Mouse (Mus musculus): ENCODE data around the gene Mypn. TPM values are rescaled to one million over a fixed set of nuclear protein-coding genes. Genes with fewer than 3 reads are reported as not detected.
A peak's percentile ranks its signal among the peaks of the same experiment; 100 is the strongest.

Mypn gene
- polyA plus RNA-seq (2015; fragmentation: Nextera tagmentation; extraction: Ambion mirVana): 0.05 TPM in 1 of 2 replicates, not detected in the other

DNA sequence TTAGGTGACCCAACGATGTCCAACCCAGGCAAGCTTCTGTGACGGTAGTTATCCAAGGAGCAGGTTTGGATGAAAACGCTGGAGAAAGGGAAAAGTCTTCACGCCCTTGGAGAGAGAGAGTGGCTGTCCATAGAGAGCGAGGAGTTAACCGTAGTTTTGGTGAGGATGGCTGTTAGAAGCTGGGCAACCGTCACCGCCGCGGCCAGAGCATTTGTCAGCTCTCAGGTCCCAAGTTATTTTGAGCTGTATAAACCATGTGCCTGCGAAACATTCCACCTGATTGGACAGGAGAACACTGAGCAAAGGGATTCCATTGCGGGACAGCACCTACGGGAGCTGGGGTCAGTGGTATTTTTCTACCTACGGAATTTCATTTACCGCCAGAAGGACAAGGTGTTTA, at the start of gene Mypn:
Gene Mypn, minus strand, starts transcription at position 225 of the 400 bp plus-strand sequence.
- Histone ChIP-seq H3K4me1 (replicated peaks) (no peaks in the 10 kb centered on the region), H3K27me3 (no peaks in the 10 kb centered on the region), H3K4me3 (replicated peaks) (no peak within 1 kb of the TSS), H3K9me3 (no peaks in the 10 kb centered on the region), H3K36me3 (no peaks in the 10 kb centered on the region), H3K27ac (no peak within 1 kb of the TSS), H3K4me2 (replicated peaks) (no peak within 1 kb of the TSS), H3K9ac (replicated peaks) (no peak within 1 kb of the TSS)
- 90% methylated on average over 15 of the region's 15 CpGs for WGBS
- ATAC-seq: no peak

DNA sequence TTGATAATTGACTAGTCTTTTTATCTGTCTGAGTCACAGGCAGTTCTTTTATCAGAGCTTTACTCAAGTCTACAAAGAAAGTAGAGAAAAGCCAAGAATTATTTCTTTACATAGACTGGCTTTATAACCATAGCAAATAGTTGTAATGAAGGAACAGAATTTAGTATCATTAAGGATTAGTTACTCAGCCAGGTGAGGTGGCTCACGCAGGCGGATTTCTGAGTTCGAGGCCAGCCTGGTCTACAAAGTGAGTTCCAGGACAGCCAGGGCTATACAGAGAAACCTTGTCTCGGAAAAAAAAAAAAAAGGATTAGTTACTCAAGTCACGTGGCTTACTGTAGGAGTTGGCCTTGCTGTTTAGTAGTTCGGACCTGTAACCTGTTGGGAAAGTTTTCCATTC, 44.7 kb upstream of the Mypn start:
- H3K4me2 ChIP-seq (replicated peaks): no peak overlapping the region
- 93% methylated on average over 6 of the region's 6 CpGs for WGBS
- no peak overlapping the region for H3K9ac ChIP-seq (replicated peaks)
- ATAC-seq: no peak
- H3K27ac ChIP-seq: no peak overlapping the region
- peaks cover 18% of the 10 kb centered on the region for H3K4me1 ChIP-seq (replicated peaks)
- H3K36me3 ChIP-seq: peaks cover 23% of the 10 kb centered on the region
- H3K9me3 ChIP-seq: no peaks in the 10 kb centered on the region
- no peak overlapping the region for H3K4me3 ChIP-seq (replicated peaks)
- H3K27me3 ChIP-seq: no peaks in the 10 kb centered on the region

DNA sequence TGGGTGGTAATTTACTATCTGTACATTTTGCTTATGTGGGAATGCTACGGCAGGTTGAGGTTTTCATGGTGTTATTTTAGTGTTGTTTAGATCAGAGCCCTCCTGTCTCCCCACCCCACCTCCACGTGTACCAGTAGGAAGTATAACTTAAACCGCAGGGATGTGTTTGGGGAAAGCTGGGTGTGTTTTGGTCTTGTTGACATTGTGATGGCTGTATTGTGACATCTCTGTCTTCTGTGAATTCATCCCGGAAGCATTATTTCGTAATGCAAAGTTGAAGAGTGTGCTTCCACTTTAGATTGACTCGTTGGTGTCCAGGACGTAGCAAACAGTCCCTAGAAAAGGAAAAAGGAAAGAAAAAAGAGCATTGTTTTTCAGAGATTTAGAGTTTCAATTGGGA, 43.7 kb upstream of the Mypn start:
- Histone ChIP-seq H3K4me1 (replicated peaks) (peaks cover 24% of the 10 kb centered on the region), H3K9ac (replicated peaks) (no peak overlapping the region), H3K27ac (no peak overlapping the region), H3K9me3 (no peaks in the 10 kb centered on the region), H3K27me3 (no peaks in the 10 kb centered on the region), H3K36me3 (peaks cover 16% of the 10 kb centered on the region), H3K4me2 (replicated peaks) (no peak overlapping the region), H3K4me3 (replicated peaks) (no peak overlapping the region)
- WGBS: 86% methylated on average over 7 of the region's 7 CpGs
- no peak for ATAC-seq

DNA sequence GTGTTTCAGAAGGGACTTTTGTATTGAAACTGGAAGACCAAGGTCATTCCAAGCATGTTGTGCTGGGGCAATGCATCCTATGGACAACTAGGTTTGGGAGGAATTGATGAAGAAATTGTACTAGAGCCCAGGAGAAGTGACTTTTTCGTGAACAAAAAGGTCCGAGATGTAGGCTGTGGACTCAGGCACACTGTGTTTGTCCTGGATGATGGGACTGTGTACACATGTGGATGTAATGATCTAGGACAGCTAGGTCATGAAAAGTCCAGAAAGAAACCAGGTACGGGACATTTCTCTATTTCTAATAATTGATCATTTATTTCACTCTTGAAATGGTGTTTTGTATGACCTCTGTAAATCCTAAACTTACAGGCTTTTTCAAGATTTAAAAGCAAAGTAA, 42.1 kb upstream of the Mypn start:
- ATAC-seq: no peak
- Histone ChIP-seq H3K27ac (no peak overlapping the region), H3K9me3 (no peaks in the 10 kb centered on the region), H3K9ac (replicated peaks) (no peak overlapping the region), H3K27me3 (no peaks in the 10 kb centered on the region), H3K36me3 (peaks cover 11% of the 10 kb centered on the region), H3K4me3 (replicated peaks) (no peak overlapping the region), H3K4me2 (replicated peaks) (no peak overlapping the region), H3K4me1 (replicated peaks) (peaks cover 28% of the 10 kb centered on the region)
- WGBS: 95% methylated on average over 3 of the region's 3 CpGs

DNA sequence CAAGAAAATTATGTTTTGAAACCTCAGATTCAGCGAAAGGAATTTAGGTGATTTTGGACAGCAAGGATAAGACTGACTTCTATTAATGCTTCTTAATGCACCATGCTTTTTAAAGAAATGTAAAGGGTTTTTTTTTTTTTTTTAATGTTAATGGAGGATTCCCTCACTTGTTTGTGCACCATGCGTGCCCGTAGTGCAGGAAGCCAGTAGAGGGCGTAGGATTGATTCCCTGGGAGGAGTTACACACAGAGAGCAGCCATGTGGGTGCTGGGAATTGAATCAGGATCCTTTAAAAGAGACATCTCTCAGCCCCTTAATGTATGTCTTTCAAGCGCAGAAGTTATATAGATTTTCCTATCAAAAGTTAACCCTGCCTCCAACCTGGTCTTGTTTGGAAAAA, 41.0 kb upstream of the Mypn start:
- H3K27ac ChIP-seq: no peak overlapping the region

DNA sequence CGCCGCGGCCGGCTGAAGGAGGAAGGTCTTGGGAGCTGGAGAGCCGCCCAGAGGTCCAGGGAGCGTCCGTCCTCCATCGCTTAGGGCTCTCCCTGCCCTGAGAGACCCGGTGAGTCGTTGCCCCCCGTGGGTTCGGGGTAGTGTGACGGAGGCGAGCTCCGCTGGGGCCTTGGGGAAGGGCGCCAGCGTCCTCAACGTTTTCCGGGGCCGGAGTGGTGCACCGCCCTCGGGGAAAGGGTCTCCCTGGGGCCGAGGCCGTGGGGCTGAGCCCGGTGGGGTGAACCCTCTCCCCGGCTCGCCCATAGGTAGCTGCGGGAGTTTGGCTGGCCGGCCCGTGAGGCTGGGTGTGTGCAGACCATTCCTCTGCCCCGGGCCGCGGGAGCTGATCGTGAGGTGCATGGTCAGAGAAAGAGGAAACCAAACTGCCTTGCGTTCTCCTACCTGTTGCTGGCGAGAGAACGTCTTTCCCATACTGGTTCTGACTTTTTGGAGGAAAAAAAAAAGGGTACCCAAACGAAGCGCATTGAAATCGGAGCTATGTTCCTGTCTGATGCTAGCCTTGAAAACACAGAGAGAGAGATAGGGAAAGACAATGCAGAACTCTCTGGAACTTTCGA, 40.4 kb upstream of the Mypn start:
- Histone ChIP-seq H3K4me2 (replicated peaks) (peak overlapping the region; percentile 81), H3K9ac (replicated peaks) (peak overlapping the region; percentile 92), H3K36me3 (no peaks in the 10 kb centered on the region), H3K27ac (peak overlapping the region; percentile 96), H3K9me3 (no peaks in the 10 kb centered on the region), H3K27me3 (no peaks in the 10 kb centered on the region), H3K4me1 (replicated peaks) (peaks cover 28% of the 10 kb centered on the region), H3K4me3 (replicated peaks) (peak overlapping the region; percentile 98)
- 0% methylated on average over 41 of the region's 41 CpGs for WGBS
- ATAC-seq: peak; percentile 93

More for the DNA sequence above, 41.0 kb upstream of the Mypn start:
- no peaks in the 10 kb centered on the region for H3K9me3 ChIP-seq
- ATAC-seq: no peak
- H3K4me3 ChIP-seq (replicated peaks): peak overlapping the region; percentile 98
- H3K27me3 ChIP-seq: no peaks in the 10 kb centered on the region
- WGBS: 15% methylated on average over 5 of the region's 5 CpGs
- peak overlapping the region; percentile 81 for H3K4me2 ChIP-seq (replicated peaks)
- H3K36me3 ChIP-seq: 0 out of 2 replicates have a peak, but pooled peaks cover under 1% of the 10 kb centered on the region
- H3K4me1 ChIP-seq (replicated peaks): peaks cover 28% of the 10 kb centered on the region
- peak overlapping the region; percentile 92 for H3K9ac ChIP-seq (replicated peaks)

DNA sequence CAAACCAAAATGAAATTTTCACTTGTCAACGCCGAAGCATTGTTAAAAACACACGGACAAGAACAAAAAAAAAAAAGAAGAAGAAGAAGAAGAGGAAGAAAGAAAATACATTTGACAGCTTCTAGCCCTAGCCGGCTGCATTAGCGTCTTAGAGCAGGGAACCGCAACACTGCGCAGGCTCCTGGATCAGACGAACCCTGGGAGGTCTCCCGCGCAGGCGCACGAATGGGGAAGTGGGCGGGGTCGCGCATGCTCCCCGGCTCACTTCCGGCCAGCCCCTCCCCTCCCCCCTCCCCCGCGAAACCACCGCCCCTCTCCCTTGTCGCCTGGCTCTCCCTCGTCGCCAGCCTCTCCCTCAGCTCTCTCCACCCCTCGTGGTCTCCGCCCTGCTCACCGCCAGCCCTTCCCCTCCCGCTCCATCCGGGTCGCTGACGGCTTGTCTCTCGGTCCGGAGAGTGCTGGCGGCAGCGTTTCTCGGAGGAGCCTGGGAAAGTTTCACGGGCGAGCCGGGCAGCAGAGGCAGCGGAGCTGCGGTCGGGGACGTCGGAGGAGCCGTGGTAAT, 39.8 kb upstream of the Mypn start, which contains the start of gene Herc4:
Gene Herc4, plus strand, starts transcription at position 318 of the 562 bp plus-strand sequence.
- under 1% methylated on average over 37 of the region's 44 CpGs for WGBS
- ATAC-seq: peak; percentile 100
- Histone ChIP-seq H3K27me3 (no peaks in the 10 kb centered on the region), H3K4me2 (replicated peaks) (peak within 1 kb of the TSS; percentile 81), H3K27ac (peak within 1 kb of the TSS; percentile 96), H3K4me1 (replicated peaks) (peaks cover 28% of the 10 kb centered on the region), H3K4me3 (replicated peaks) (peak within 1 kb of the TSS; percentile 98), H3K36me3 (no peaks in the 10 kb centered on the region), H3K9me3 (no peaks in the 10 kb centered on the region), H3K9ac (replicated peaks) (peak within 1 kb of the TSS; percentile 92)

DNA sequence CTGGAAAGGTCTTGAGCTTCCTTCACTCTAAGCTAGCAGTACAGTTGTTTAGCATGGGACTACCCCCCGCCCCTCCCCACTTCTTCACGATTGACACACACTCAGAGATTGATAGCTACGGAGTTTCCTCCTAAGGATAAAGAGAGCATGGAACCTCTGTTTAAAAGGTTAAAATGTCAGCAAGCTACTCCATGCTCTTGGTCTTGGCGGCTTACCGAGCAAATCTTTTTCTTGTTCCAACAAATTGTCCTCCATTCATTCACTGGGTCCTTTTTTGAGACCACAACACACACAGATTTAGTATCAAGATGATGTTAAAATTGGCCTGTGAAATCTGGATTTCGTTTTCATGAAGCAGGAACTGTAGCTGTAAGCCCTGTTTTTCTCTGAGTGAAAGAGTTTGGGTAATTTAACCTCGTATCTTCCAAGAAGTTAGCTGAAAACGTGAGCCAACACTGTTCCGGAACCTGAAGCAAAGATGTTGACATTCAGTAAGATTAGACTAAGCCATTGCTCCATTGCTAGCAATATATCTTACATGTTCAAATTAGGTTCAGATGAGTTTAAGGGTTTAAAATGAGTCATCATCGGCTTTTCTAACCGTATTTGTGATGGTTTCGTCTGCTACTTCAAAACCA, 39.2 kb upstream of the Mypn start:
- no peak overlapping the region for H3K27ac ChIP-seq
- no peaks in the 10 kb centered on the region for H3K36me3 ChIP-seq
- peak overlapping the region; percentile 98 for H3K4me3 ChIP-seq (replicated peaks)
- H3K9ac ChIP-seq (replicated peaks): peak overlapping the region; percentile 68
- peak overlapping the region; percentile 61 for H3K4me2 ChIP-seq (replicated peaks)
- H3K9me3 ChIP-seq: no peaks in the 10 kb centered on the region
- peaks cover 28% of the 10 kb centered on the region for H3K4me1 ChIP-seq (replicated peaks)
- no peak for ATAC-seq
- H3K27me3 ChIP-seq: no peaks in the 10 kb centered on the region
- 26% methylated on average over 12 of the region's 12 CpGs for WGBS

DNA sequence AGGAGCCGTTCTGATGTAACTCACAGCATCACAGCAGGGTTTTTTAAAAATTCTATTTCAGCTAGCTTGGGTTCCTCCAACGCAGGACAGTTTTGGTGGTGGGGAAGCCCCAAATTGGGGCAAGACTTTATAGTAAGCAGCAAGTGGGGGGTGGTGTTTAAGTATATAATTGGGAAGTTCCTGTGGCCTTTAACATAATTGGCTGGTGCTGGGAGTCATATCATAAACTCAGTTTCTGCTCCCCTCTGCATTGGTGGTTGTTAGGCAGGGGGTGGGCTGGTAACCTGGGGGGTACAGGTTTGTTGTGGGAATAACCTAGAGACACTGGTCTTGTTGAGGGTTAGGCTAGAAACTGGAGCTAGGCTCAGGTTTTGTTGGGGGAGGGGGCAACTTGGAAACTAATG, 37.1 kb upstream of the Mypn start:
- Histone ChIP-seq H3K4me1 (replicated peaks) (peaks cover 24% of the 10 kb centered on the region), H3K4me2 (replicated peaks) (no peak overlapping the region), H3K4me3 (replicated peaks) (no peak overlapping the region), H3K27me3 (no peaks in the 10 kb centered on the region), H3K9ac (replicated peaks) (no peak overlapping the region), H3K27ac (no peak overlapping the region), H3K36me3 (no peaks in the 10 kb centered on the region), H3K9me3 (no peaks in the 10 kb centered on the region)
- ATAC-seq: no peak
- WGBS: 86% methylated on average over 2 of the region's 2 CpGs

DNA sequence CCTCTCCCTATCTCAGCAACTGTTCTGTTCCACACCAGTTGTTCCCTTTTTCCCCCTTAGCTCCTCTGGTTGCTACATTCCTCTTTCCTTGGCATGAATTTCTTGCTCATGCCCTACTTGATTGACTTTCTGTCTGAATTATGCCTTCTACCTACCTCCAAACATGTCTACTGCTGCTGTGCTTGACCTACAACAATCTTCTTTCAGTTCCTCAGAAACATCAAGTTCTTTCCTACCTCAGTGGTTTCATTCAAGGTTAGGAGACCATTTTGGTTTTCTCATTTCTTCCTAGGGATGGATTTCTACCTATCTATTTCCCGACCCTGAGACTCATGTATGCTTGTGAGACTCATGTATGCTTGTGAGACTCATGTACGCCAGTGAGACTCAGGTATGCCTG, 36.1 kb upstream of the Mypn start:
- H3K4me1 ChIP-seq (replicated peaks): peaks cover 16% of the 10 kb centered on the region
- no peak overlapping the region for H3K4me2 ChIP-seq (replicated peaks)
- no peaks in the 10 kb centered on the region for H3K9me3 ChIP-seq
- no peaks in the 10 kb centered on the region for H3K27me3 ChIP-seq
- H3K4me3 ChIP-seq (replicated peaks): no peak overlapping the region
- ATAC-seq: no peak
- 77% methylated on average over 2 of the region's 2 CpGs for WGBS
- H3K36me3 ChIP-seq: no peaks in the 10 kb centered on the region
- H3K27ac ChIP-seq: no peak overlapping the region
- no peak overlapping the region for H3K9ac ChIP-seq (replicated peaks)

DNA sequence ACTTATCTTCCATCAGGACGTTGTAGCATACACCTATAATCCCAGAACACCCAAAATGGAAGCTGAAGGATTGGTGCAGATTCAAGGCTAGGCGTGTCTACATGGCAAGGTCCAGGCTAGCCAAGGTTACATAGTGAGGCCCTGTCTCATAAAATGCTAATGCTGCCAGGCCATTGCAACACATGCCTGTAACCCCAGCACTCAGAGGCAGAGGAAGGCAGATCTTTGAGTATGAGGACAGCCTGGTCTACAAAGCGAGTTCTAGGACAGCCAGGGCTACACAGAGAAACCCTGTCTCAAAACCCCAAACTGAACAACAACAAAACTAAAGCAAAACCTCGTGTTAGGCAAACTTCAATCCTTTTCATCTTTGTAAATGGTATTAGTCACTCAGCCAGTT, 34.3 kb upstream of the Mypn start:
- 80% methylated on average over 4 of the region's 4 CpGs for whole genome bisulfite sequencing

DNA sequence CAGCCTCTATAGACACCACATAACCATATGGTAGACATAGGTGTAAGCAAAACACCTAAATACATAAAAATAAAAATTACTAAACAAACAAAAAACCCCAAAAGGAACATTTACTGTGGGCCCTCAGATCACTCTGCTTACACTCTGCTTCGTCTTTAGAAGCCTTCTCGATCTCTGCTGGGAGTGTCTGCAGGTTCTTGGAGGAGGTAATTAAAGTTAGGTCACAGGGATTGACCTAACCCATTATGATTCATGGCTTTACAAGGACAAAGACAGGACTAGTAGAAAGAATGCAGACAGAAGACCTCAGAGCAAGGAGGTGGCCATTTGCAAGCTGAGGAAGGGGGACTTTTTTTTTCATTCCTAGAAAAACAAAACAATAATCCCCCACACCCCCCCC, 33.5 kb upstream of the Mypn start:
- no peaks in the 10 kb centered on the region for H3K9me3 ChIP-seq
- no peak overlapping the region for H3K4me3 ChIP-seq (replicated peaks)
- H3K4me2 ChIP-seq (replicated peaks): no peak overlapping the region
- H3K27me3 ChIP-seq: no peaks in the 10 kb centered on the region
- H3K4me1 ChIP-seq (replicated peaks): 0 out of 2 replicates have a peak, but pooled peaks cover 2% of the 10 kb centered on the region
- ATAC-seq: no peak
- 58% methylated on average over 2 of the region's 2 CpGs for WGBS
- no peaks in the 10 kb centered on the region for H3K36me3 ChIP-seq
- no peak overlapping the region for H3K27ac ChIP-seq
- H3K9ac ChIP-seq (replicated peaks): no peak overlapping the region

More for the DNA sequence above, 34.3 kb upstream of the Mypn start:
- no peaks in the 10 kb centered on the region for H3K27me3 ChIP-seq
- no peak overlapping the region for H3K9ac ChIP-seq (replicated peaks)
- peaks cover 10% of the 10 kb centered on the region for H3K4me1 ChIP-seq (replicated peaks)
- H3K27ac ChIP-seq: no peak overlapping the region
- ATAC-seq: no peak
- H3K4me2 ChIP-seq (replicated peaks): no peak overlapping the region
- no peaks in the 10 kb centered on the region for H3K36me3 ChIP-seq
- H3K9me3 ChIP-seq: no peaks in the 10 kb centered on the region
- H3K4me3 ChIP-seq (replicated peaks): no peak overlapping the region

Measured in midbrain, embryonic 13.5 days (tissue).